Mouse (Mus musculus): ENCODE data around the gene Pde8b. TPM values are rescaled to one million over a fixed set of nuclear protein-coding genes. Genes with fewer than 3 reads are reported as not detected.

Gene Pde8b
- polyA plus RNA-seq, 1 experiment from 2014 or later = 2.5 TPM

DNA sequence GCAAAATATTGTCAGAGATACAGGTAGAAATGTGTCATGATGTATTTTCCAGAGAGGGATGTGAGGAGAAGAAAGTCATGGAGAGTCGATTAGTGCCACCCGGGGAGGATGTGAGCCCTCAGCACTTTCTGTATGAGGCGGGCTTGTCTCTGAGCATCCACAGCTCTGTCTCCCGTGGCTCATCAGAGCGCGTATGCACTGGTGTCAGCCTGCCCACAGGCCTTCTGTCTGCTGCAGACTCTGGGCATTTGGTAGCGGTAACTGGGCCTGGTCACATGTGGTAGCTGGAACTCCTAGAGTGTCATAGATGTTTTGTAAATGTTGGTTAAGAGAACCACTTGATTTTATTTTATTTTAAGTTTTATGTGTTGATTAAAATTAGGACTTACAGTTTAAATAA lies 240.9 kb downstream of the Pde8b start:
- Histone ChIP-seq H3K9ac (ENCODE audit: low read length) (no peak overlapping the region), H3K9me3 (ENCODE audit: control insufficient read depth, low read length) (no peaks in the 10 kb centered on the region), H3K27me3 (ENCODE audit: control insufficient read depth, insufficient read depth, low read length) (no peaks in the 10 kb centered on the region), H3K27ac (replicated peaks) (no peak overlapping the region), H3K4me3 (ENCODE audit: low read depth, low read length) (no peak overlapping the region), H3K4me2 (replicated peaks; ENCODE audit: low read depth) (no peak overlapping the region), H3K36me3 (ENCODE audit: control insufficient read depth, insufficient read depth, low read length) (peaks cover 7% of the 10 kb centered on the region; the same call in 1 of the 2 replicates), H3K4me1 (replicated peaks; ENCODE audit: control insufficient read depth, insufficient read depth) (no peaks in the 10 kb centered on the region)
- DNase-seq (ENCODE audit: low spot score) = no peak
- no peak for ATAC-seq (ENCODE audit: low FRiP score, low TSS enrichment)
- TF ChIP-seq EP300 (optimal IDR thresholded peaks at IDR 0.05) = no peak
- WGBS = 87% methylated on average over 7 of the region's 7 CpGs

DNA sequence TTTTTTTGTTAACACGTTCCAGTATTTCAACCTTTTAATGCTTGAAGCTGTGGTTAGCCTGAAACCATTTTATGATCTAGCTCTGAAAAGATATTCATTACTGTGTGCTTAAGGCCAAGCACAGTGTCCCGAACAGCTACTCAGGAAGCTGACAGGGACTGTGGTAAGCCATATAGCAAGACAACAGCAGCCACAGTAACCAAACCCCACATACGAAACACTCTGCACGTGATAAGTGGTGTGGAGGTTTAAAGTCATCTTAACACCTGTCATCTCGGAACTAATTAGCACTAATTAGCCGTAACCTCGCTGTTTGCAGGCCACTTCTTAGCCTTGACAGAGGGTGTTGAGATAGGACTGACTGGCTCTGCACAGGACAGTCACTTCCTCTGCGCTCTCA lies 242.9 kb downstream of the Pde8b start:
- H3K27me3 ChIP-seq (ENCODE audit: control insufficient read depth, insufficient read depth, low read length) = no peaks in the 10 kb centered on the region
- no peak overlapping the region for H3K27ac ChIP-seq (replicated peaks)
- TF ChIP-seq CTCF (IDR thresholded peaks at IDR 0.05; ENCODE audit: low read depth) (no peak), EP300 (optimal IDR thresholded peaks at IDR 0.05) (no peak)
- DNase-seq (ENCODE audit: low spot score) (no peak), ATAC-seq (ENCODE audit: low FRiP score, low TSS enrichment) (no peak)
- H3K4me1 ChIP-seq (replicated peaks; ENCODE audit: control insufficient read depth, insufficient read depth) = no peaks in the 10 kb centered on the region
- no peak overlapping the region for H3K4me2 ChIP-seq (replicated peaks; ENCODE audit: low read depth)
- peaks cover 7% of the 10 kb centered on the region; the same call in 1 of the 2 replicates for H3K36me3 ChIP-seq (ENCODE audit: control insufficient read depth, insufficient read depth, low read length)
- H3K9me3 ChIP-seq (ENCODE audit: control insufficient read depth, low read length) = no peaks in the 10 kb centered on the region
- H3K4me3 ChIP-seq (ENCODE audit: low read depth, low read length) = no peak overlapping the region
- H3K9ac ChIP-seq (ENCODE audit: low read length) = no peak overlapping the region
- WGBS = 77% methylated on average over 8 of the region's 8 CpGs

DNA sequence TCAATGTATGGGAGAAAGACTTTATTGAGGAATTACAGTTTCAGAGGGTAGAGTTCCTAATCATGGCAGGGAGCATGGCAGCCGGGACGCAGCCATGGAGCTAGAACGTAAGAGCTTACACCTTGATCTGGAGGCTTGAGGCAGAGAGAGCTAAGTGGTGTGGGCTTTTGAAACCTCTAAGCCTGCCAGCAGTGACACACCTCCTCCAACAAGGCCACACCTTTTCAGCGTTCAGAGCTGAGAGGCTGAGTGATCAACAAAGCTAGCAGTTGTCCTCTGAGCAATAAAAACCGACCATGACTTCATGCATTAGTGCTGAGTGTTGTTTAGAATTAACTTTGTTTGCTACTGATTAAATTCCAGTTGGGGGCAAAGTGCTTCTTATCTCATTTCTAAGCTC lies 259.6 kb downstream of the Pde8b start:
- Histone ChIP-seq H3K9me3 (ENCODE audit: control insufficient read depth, low read length) (no peaks in the 10 kb centered on the region), H3K4me1 (replicated peaks; ENCODE audit: control insufficient read depth, insufficient read depth) (no peaks in the 10 kb centered on the region), H3K36me3 (ENCODE audit: control insufficient read depth, insufficient read depth, low read length) (no peaks in the 10 kb centered on the region), H3K4me2 (replicated peaks; ENCODE audit: low read depth) (no peak overlapping the region), H3K9ac (ENCODE audit: low read length) (no peak overlapping the region), H3K27me3 (ENCODE audit: control insufficient read depth, insufficient read depth, low read length) (no peaks in the 10 kb centered on the region), H3K4me3 (ENCODE audit: low read depth, low read length) (no peak overlapping the region), H3K27ac (replicated peaks) (no peak overlapping the region)
- WGBS = 38% methylated on average over 5 of the region's 5 CpGs
- peak; percentile 86 for ATAC-seq (ENCODE audit: low FRiP score, low TSS enrichment)
- peak; percentile 47 for DNase-seq (ENCODE audit: low spot score)
- no peak for TF ChIP-seq CTCF (IDR thresholded peaks at IDR 0.05; ENCODE audit: low read depth)
- TF ChIP-seq EP300 (optimal IDR thresholded peaks at IDR 0.05) = no peak

DNA sequence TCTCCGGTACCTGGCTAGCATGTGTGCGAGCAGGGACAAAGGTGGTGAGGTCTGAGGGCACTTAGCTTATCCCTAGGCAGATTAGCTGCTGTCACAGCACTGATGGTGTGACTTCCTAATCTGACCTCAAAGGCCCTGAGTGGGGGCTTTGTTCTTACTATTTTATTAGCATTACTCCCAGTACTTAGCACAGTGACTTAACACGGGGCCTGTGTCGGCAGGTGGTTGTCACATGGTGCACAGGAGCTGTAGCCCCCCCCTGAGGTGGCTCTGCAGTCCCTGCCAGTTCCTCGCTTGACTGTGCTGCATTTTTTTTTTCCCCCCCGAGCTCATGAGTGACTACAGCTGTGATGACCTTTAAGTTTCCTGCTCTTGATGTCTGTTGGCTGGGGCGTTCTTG lies 271.1 kb downstream of the Pde8b start:
- ATAC-seq (ENCODE audit: low FRiP score, low TSS enrichment) (no peak), DNase-seq (ENCODE audit: low spot score) (no peak)
- no peak for TF ChIP-seq EP300 (optimal IDR thresholded peaks at IDR 0.05)
- TF ChIP-seq CTCF (IDR thresholded peaks at IDR 0.05; ENCODE audit: low read depth) = no peak
- Histone ChIP-seq H3K9me3 (ENCODE audit: control insufficient read depth, low read length) (no peaks in the 10 kb centered on the region), H3K4me1 (replicated peaks; ENCODE audit: control insufficient read depth, insufficient read depth) (no peaks in the 10 kb centered on the region), H3K4me3 (ENCODE audit: low read depth, low read length) (no peak overlapping the region), H3K9ac (ENCODE audit: low read length) (no peak overlapping the region), H3K36me3 (ENCODE audit: control insufficient read depth, insufficient read depth, low read length) (0 out of 2 replicates have a peak, but pooled peaks cover 4% of the 10 kb centered on the region), H3K27ac (replicated peaks) (no peak overlapping the region), H3K27me3 (ENCODE audit: control insufficient read depth, insufficient read depth, low read length) (no peaks in the 10 kb centered on the region), H3K4me2 (replicated peaks; ENCODE audit: low read depth) (no peak overlapping the region)
- 41% methylated on average over 7 of the region's 7 CpGs for WGBS

DNA sequence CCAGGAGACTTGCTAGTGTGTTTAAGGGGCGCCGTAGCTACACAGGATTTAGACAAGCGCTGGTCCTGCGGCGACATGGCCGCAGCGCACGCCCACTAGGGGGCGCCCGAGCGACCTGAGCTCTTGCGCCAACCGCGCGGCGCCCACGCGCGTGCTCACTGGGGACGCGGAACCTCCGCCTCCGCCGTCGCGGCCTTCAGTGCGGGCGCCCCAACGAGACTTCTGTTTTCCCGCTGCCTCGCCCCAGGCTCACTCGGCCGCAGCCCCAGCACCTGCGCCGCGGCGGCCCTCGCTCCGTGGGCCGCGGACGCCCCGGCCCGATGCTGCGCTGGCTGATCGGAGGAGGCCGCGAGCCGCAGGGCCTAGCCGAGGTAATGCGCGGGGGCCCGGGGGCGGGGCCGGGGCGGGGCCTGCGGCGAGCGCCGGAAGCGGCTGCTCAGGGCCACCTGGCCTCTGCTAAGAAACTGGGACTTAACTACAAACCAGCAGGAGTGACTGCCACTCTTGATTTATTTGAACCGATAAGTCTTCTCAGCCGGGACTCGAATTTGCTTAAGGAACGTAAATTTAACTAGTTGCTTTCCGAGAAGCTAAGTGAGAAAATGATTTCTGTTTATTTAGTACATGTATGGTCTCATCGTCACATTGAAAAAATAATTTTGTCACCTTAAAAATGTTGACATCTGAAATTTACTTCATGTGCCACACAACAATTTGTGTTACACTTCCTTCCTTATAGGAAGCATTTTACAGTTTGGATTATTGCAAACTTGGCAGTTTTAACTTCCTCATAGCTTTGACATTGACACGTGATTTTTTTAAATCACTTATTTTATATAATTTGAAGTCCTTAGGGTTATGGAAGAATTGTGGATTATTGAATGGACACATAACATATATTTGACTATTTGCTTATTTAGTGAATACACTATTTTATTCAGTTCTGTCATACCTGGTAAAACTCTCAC lies 273.6 kb downstream of the Pde8b start, which contains the start of gene Wdr41:
Gene Wdr41, plus strand, starts transcription at position 126 of the 968 bp plus-strand sequence.
- Histone ChIP-seq H3K4me3 (ENCODE audit: low read depth, low read length) (peak within 1 kb of the TSS; percentile 75), H3K36me3 (ENCODE audit: control insufficient read depth, insufficient read depth, low read length) (0 out of 2 replicates have a peak, but pooled peaks cover under 1% of the 10 kb centered on the region), H3K27ac (replicated peaks) (peak within 1 kb of the TSS; percentile 99), H3K27me3 (ENCODE audit: control insufficient read depth, insufficient read depth, low read length) (no peaks in the 10 kb centered on the region), H3K9ac (ENCODE audit: low read length) (peak within 1 kb of the TSS; percentile 98), H3K9me3 (ENCODE audit: control insufficient read depth, low read length) (no peaks in the 10 kb centered on the region), H3K4me2 (replicated peaks; ENCODE audit: low read depth) (peak within 1 kb of the TSS; percentile 42), H3K4me1 (replicated peaks; ENCODE audit: control insufficient read depth, insufficient read depth) (no peaks in the 10 kb centered on the region)
- 1% methylated on average over 60 of the region's 68 CpGs for WGBS
- DNase-seq (ENCODE audit: low spot score) (peak; percentile 94), ATAC-seq (ENCODE audit: low FRiP score, low TSS enrichment) (peak; percentile 97)
- no peak for TF ChIP-seq EP300 (optimal IDR thresholded peaks at IDR 0.05)
- peak; percentile 93 for TF ChIP-seq CTCF (IDR thresholded peaks at IDR 0.05; ENCODE audit: low read depth)

DNA sequence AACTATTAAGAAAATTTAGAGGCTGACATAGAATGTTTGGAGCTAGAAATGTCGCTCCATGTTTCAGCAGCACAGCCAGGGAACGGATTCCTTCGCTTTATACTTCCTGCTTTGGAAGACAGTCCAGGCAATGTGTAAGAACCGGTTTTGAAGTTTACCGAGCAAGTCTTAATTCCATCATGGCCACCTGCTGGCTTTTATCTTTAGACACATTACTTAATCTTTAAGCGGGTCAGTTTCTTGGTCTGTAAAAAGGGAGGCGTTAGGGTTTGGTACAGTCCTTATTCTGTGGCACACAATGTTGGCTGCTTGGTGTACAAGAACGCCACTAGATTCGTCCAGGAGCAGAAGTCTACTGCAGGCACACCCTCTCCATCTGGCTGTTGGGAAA lies 274.3 kb downstream of the Pde8b start:
- TF ChIP-seq EP300 (optimal IDR thresholded peaks at IDR 0.05) (no peak), CTCF (IDR thresholded peaks at IDR 0.05; ENCODE audit: low read depth) (no peak)
- Histone ChIP-seq H3K4me3 (ENCODE audit: low read depth, low read length) (peak overlapping the region; percentile 75), H3K4me2 (replicated peaks; ENCODE audit: low read depth) (peak overlapping the region; percentile 42), H3K9ac (ENCODE audit: low read length) (peak overlapping the region; percentile 98), H3K9me3 (ENCODE audit: control insufficient read depth, low read length) (no peaks in the 10 kb centered on the region), H3K27me3 (ENCODE audit: control insufficient read depth, insufficient read depth, low read length) (no peaks in the 10 kb centered on the region), H3K27ac (replicated peaks) (peak overlapping the region; percentile 99), H3K36me3 (ENCODE audit: control insufficient read depth, insufficient read depth, low read length) (no peaks in the 10 kb centered on the region), H3K4me1 (replicated peaks; ENCODE audit: control insufficient read depth, insufficient read depth) (no peaks in the 10 kb centered on the region)
- DNase-seq (ENCODE audit: low spot score) (no peak), ATAC-seq (ENCODE audit: low FRiP score, low TSS enrichment) (peak; percentile 76)
- 8% methylated on average over 9 of the region's 9 CpGs for WGBS

Other genes with a start within 250 kb of the Pde8b start
- gene Zbed3, start 73.3 kb upstream of the Pde8b start, polyA plus RNA-seq (2015; fragmentation: Nextera tagmentation; extraction: Ambion mirVana) = 24.9 and 25.4 TPM in 2 replicates
- 17.6 and 18.5 TPM in 2 replicates for gene Aggf1, start 125.0 kb upstream of the Pde8b start, polyA plus RNA-seq (2015; fragmentation: Nextera tagmentation; extraction: Ambion mirVana)
- 0.05 and 0.08 TPM in 2 replicates for gene Crhbp, start 194.6 kb upstream of the Pde8b start, polyA plus RNA-seq (2015; fragmentation: Nextera tagmentation; extraction: Ambion mirVana)
- 0.38 and 0.39 TPM in 2 replicates for gene S100z, start 228.4 kb upstream of the Pde8b start, polyA plus RNA-seq (2015; fragmentation: Nextera tagmentation; extraction: Ambion mirVana)

Data from stomach, postnatal 0 days (tissue).